Mouse (Mus musculus) ovary, adult 10 weeks (tissue): Measurements from ENCODE around the gene Galnt3. TPM values are rescaled to one million over a fixed set of nuclear protein-coding genes. Genes with fewer than 3 reads are reported as not detected.

ENCODE experiments used
- polyA plus RNA-seq: library from polyadenylated mRNA; stranded (reverse); fragments of 350-450 nt; fragmentation: Illumina TruSeq; extraction: RNeasy Lipid Tissue Mini Kit (QIAGEN cat#74804); gene quantifications from one replicate; pipeline ENCODE4 v1.2.3, GENCODE M21; 2014

Gene Galnt3
- 7.9 TPM for polyA plus RNA-seq

DNA sequence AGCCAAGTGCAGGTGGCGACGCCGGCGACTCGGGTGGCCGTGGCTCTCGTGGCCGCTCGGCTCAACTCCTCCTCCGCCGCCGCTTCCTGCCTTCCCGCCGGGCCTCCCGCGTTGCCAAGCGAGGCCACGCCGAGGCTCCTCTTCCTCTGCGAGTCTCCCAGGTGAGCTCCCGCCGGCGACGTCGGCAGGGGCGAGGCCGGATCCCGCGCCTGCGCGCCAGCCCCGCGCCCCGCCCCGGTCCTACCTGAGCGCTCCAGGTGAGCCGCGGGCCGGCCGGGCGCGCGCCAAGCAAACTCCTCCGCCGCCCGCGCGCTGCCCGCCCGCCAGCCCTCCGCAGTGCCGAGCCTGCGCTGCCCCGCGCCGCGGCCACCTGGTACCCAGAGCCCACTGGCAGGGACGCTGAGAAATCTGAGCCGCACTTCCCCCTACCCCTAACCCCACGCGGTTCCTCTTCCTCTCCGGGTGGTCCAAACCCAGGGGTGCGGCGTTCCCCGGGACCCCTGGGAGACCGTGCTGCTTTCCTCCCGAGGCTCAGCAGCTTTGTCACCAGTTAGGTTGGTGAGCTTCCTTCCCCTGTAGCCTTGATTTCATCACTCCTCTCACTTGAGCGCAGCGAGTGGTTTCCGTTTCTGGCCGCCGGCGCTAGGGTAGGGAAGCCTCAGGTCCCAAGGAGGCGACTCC lies at the start of gene Galnt3:
Gene Galnt3, minus strand, starts transcription at position 404 of the 681 bp plus-strand sequence.

Other genes starting within 250 kb of the Galnt3 start
- gene Ttc21b, start 131.6 kb upstream of the Galnt3 start, polyA plus RNA-seq = 24.7 TPM